Mouse (Mus musculus) thymus, postnatal 0 days (tissue): ENCODE results near the gene Rsph1. TPM values are rescaled to one million over a fixed set of nuclear protein-coding genes. Genes with fewer than 3 reads are reported as not detected.

Source experiments
- DNase-seq: peaks from one replicate; pipeline ENCODE4 v3.0.0-alpha.2; 2015; ENCODE audit warnings: low spot score
- polyA plus RNA-seq: library from polyadenylated mRNA; unstranded; fragments of >200 nt; fragmentation: Nextera tagmentation; extraction: Ambion mirVana; gene quantifications from 2 replicates; pipeline ENCODE4 v1.2.1, GENCODE M21; 2015

Rsph1 gene
- polyA plus RNA-seq: 0.90 and 1.2 TPM in 2 replicates

DNA sequence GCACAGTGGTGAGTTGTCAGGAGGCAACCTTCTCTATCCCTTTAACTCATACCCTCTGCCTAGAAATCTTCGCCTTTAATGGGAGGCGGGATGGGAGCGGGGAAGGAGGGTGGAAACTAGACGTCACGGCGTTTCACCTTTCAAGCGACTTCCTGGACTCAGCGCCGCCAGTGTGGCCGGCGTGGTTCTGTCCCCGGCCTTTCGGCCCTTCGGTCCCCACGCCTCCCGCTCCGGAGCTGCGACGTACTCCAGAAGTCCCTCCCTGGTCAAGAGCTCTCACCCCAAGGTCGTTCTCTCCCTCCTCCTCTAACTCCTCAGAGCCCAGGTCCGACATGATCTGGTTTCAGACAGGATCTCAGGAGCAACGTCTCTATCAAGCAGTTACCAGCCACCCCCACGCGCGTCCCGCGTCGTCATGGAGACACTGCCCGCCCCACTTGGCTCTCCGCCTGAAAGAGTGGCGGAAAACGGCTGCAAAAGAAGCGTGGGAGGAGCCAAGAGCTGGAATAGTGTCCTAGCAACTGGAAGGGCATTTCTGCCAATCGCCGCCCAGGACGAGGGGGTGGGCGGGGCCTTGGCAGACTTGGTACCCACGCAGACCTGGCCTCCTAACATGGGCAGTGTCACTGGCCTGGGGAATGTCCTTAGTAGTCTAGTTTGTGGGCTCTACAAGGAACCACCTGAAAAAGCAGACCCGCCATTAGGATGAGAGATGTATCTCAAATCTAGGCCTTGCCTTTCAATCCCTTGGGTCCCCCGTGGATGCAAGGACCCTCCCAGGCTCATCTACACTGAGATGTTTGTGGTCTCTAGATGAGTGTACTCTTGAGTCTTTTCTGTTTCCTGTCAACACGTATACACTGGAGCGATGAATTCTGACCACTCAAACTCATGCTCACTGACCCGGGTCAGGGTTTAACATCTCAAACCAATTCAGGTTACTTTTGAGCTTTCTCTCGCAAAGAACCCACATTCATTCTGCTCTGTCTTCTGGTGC lies at the start of gene Rsph1:
Rsph1 (minus strand) TSS at position 462 of the 997 bp plus-strand sequence.
- peak; percentile 80 for DNase-seq

- DNase-seq: peak; percentile 64
These were observed 49.2 kb upstream of the Rsph1 start for GRCm38 (mm10) chr17:31326220-31326852.

- DNase-seq: peak; percentile 69
These were observed 48.5 kb upstream of the Rsph1 start for GRCm38 (mm10) chr17:31325451-31326219.

DNA sequence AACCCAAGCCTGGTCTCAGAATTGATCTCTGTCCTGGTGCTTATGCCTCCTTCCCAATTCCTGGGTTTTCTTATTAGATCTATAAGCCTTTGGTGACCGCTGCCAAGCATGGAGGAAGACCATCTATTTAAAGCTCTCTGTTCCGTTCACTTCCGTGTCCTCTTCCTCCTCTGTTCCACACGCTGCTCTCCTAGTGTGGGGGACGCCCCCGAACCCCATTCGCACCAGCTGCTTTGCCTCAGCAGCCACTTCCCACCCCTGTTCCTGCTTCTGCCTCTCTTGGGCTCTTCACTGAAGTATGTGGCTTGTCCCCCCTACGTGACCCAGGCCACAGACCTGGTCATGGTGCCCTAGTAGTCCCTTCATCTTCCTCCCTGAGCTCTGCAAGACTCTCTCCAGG lies 47.0 kb upstream of the Rsph1 start:
- no peak for DNase-seq

DNA sequence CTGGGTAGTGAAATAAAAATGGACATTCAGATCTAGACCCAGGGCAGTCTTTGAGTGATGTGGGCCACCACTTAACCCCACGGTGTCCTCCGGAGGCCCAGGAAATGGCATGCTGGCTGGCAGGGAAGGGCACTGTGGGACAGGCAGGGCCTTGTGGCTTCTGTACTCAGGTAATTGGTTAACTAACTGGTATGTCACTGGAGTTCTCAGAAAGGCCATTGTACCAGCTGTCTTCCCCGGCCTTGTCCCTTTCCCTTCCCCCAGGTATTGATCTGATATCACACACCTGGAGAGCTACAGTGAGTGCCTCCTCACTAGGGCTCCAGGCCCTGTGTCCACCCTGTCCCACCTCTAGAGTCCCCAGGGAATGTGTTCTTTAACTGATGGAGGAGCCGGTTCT lies 46.2 kb upstream of the Rsph1 start:
- DNase-seq: no peak

DNA sequence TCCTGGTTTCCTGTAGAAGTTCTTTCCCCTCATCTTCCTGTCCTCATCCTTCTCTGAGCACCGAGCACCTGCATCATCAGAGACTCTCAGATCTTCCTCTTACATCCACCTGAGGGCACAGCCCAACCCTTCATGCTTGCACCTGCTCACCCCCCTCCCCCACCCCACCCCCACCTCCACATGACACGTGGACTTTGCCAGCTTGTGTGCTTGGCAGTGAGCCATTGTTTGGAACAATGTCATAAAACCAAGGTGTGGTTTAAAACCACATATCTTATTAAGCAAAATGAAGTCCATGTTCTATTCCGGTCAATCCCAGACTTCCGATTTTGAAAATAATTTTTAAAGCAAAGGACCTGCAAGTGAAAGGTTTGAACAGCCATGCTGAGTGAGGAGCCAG lies 45.3 kb upstream of the Rsph1 start:
- peak; percentile 27 for DNase-seq

DNA sequence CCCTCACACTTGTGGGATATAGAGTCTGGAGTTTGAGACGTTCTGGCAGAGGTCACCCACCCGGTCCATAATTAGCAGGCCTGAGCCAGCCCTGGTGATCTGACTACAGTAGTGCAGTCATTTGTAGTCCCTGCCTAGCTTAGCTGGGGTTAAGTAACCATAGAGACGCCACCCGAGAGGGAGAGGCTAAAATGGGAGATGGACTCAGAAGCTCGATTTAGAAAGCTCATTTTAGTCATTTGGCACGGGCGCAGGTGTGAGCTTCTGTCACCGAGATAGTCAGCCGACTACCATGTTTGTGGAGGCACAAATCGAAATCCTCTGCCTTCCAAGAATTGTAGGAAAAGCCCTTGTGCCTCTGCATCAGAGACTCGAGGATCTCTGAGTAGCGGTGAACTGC lies 44.2 kb upstream of the Rsph1 start:
- no peak for DNase-seq

- no peak for DNase-seq
These were observed 42.0 kb upstream of the Rsph1 start for GRCm38 (mm10) chr17:31318906-31319767.

DNA sequence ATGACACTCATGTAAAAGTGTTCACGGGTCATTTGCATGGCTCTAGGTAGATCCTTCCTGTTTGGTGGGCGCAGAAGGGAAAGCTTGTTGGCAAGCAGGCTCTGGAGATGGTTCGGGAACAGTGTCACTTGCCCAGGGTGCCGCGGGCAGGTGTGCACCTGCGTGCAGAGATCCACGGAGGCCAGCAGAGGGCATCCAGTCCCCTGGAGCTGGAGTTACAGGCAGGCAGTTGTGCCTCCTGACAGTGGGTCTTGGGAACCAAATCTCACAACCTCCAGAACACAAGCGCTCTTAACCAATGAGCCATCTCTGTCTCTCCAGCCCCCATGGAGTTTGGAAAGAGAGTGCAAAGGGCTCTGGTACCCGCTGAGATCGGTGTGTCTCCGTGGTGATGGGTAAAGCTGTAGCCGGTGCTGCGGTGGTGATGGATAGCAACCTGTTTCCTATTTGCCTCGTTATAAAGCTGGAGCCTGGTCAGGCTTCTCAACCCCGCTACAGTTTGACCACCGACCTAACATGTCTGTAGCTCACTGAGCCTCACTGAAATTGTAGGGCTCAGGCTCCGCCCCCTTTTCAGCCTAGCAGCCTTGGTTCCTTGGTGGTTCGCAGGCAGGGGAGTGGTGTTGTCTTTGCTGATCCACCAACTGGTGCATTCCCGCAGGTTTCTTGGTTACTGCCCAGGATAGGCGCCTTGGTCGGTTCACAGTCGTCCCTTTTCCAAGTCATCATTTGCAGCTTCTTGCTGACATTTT lies 40.5 kb upstream of the Rsph1 start:
- peak; percentile 37 for DNase-seq

DNA sequence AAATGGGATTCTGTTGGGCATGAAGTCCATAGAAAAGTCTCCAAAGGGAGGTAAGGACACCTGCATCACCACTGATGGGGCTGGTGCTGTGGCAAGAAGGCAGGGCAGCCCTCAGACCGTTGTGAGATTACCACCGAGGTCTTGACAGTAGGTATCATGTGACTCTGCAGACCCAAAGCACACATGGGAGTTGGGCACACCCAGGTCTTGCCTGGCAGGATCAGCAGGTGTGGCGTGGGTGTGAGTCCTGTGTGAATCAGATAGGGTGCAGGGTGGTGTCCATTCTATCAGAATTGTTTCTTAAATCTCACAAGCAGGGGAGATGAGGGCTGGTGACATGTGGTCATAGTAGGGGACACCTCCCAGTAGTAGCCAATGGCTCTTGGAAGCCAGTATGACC lies 39.8 kb upstream of the Rsph1 start:
- no peak for DNase-seq

DNA sequence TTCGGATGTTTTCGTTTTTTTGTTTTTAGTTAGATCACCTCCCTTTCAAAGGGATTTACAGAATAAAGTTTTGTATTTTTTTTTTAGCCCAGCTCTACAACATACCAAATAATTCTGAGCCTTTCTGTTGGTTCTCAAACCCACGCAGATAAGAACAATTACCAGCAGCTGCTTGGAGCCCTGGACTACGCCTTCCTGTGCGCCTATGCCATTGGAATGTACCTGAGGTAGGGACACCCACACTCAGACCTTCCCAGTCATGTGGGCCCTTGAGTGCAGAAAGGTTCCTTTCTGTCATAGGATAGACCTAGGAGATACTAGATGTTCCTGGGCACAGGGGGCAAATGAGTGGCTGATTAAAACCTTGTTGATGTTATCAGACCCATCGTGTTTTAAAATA lies 38.8 kb upstream of the Rsph1 start:
- no peak for DNase-seq

DNA sequence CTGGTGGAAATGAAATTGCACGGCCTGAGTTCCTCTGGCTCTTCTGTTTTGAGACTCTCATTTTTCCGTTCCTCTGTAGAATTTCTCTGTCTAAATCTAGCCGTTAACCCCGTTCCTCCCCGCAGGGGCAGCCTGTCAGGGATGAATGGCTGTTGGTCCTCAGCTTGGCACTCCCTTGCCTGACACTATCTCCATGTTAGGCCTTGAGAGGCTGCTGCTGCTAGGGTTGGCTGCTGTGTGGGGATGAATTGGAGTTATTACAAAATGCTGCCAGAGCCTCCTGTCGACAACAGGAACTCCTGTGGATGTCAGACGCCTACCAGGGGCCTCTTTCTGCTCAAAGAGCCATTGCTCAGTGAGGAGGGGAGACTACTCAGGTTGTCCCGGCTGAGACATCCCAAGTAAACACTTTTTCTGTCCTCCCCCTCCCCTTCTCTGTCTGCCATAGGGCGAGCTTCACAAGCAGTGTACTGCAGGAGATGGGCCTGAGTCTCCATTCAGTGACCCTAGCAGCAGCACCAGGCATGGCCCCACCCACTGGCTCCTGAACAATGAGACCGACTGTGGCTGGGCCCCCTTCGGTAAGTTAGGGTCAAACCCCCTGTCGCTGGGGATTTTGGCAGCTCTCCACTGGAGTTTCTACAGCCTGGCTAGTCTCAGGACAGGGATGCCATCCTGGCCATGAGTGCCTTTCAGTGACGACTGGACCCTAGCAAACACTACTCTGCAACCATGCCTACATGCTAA lies 38.0 kb upstream of the Rsph1 start:
- no peak for DNase-seq

- DNase-seq: no peak
These were observed 35.5 kb upstream of the Rsph1 start for GRCm38 (mm10) chr17:31312648-31313047.

GRCm38 (mm10) chr17:31311047-31311446 lies 33.9 kb upstream of the Rsph1 start:
- DNase-seq: no peak

DNA sequence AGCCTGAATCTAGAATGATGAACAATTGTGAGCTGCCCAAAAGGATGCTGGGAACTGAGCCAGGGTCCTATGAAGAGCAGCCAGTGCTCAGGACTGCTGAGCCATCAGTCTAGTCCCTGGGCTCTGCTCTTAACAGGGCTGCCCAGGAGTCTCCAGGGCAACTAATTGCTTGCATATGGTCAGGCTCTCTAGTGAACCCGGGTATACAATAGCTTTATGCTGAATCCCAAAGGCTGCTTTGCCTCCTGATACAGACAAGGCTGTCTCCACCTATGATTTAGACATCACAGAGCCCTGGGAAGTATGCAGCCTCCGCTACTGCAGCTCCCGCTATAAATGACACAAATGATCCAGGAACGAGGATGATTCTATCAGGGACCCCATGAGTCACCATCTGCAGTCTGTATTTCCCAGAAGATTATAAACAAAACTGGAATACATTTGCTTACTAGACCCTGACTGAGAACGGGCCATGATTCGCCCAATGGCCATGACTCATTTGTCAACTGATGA lies 32.2 kb upstream of the Rsph1 start:
- no peak for DNase-seq

DNA sequence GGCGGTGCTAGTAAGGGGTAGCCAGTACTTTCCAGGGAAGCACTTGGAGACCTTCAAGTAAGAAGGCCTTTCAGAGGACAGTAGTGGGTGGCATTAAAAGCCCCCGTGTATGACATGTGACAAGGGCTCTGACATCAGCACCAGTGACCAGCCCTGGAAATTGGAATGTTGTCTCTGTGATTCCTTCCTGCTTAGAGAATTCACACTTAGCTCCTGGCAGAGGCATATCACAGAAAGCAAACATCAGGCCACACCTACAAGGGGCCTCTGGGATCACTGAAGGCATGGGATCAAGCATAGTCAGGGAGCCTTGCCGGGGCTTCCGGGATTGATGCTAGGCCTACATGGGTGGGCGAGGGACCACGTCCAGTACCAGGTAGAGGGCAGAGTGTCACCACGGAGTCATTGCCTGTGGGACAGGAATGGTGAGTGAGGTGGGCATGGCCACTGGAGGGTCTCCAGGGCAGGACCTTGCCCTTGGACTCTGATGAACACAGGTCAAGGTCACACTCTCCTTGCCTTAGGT lies 31.2 kb upstream of the Rsph1 start:
- DNase-seq: no peak

DNA sequence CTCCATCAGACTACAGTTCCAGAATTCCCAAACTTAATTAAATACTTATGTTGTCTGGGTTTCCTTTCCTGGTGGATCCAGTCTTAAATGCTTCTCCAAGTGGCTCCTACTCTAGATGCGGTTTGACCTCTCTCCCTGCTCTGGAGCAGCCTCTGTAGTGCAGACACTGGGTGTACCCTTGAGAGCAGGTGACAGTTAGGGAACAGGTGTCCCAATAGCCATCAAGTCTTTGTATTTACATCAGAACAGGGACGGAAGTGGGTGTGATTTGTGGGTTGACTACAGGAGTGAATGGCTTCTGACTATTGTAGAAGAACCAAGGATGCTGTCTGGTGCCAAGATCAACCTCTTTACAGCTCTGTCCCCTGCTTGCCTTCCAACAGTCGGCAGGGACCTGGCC lies 30.6 kb upstream of the Rsph1 start:
- no peak for DNase-seq

GRCm38 (mm10) chr17:31305776-31306120 lies 28.6 kb upstream of the Rsph1 start:
- DNase-seq: no peak
